Mouse (Mus musculus) hindbrain, embryonic 13.5 days (tissue): ENCODE data around the gene Rlbp1. TPM values are rescaled to one million over a fixed set of nuclear protein-coding genes. Genes with fewer than 3 reads are reported as not detected.

Experiments used
- ATAC-seq: fragments of 200-750 bp; cut with Nextera tagmentation; 2 replicates; pipeline ENCODE4 v1.8.0; 2017; ENCODE audit warnings: moderate TSS enrichment; ENCODE audit not compliant: low FRiP score
- H3K27ac ChIP-seq: fragments of 300-500 bp; sonication (generic); 2 replicates; pipeline ENCODE4 v1.5.1; 2015; ENCODE audit warnings: inconsistent platforms, mild to moderate bottlenecking, moderate library complexity
- H3K27me3 ChIP-seq: fragments of 300-500 bp; sonication (generic); 2 replicates; pipeline ENCODE4 v1.6.1; 2015; ENCODE audit warnings: mild to moderate bottlenecking, inconsistent platforms
- H3K36me3 ChIP-seq: fragments of 300-500 bp; sonication (generic); 2 replicates; pipeline ENCODE4 v1.6.1; 2015; ENCODE audit warnings: mild to moderate bottlenecking, inconsistent platforms
- H3K4me1 ChIP-seq: fragments of 300-500 bp; sonication (generic); replicated peaks from 2 replicates; pipeline ENCODE4 v1.6.1; 2015; ENCODE audit warnings: inconsistent platforms
- H3K4me2 ChIP-seq: fragments of 300-500 bp; sonication (generic); 2 replicates; pipeline ENCODE4 v1.6.1; 2015; ENCODE audit warnings: inconsistent platforms, mild to moderate bottlenecking, moderate library complexity
- H3K4me3 ChIP-seq: fragments of 300-500 bp; sonication (generic); 2 replicates; pipeline ENCODE4 v1.5.1; 2015; ENCODE audit warnings: mild to moderate bottlenecking, inconsistent platforms
- H3K9ac ChIP-seq: fragments of 300-500 bp; sonication (generic); 2 replicates; pipeline ENCODE4 v1.6.1; 2015; ENCODE audit warnings: mild to moderate bottlenecking, inconsistent platforms
- H3K9me3 ChIP-seq: fragments of 300-500 bp; sonication (generic); 2 replicates; pipeline ENCODE4 v1.6.1; 2016; ENCODE audit warnings: inconsistent platforms
- WGBS: fragments of 180-500 bp; shearing (Covaris S2); methylation state at CpG from one replicate; pipeline ENCODE4 v1.1.7; 2015; 5-methylcytosine and 5-hydroxymethylcytosine counted together
- polyA plus RNA-seq: library from polyadenylated mRNA; unstranded; fragments of >200 nt; fragmentation: Nextera tagmentation; extraction: Ambion mirVana; gene quantifications from 2 replicates; pipeline ENCODE4 v1.2.1, GENCODE M21; 2015

The Rlbp1 gene
- polyA plus RNA-seq, 1 experiment from 2014 or later, result 21.9 TPM

DNA sequence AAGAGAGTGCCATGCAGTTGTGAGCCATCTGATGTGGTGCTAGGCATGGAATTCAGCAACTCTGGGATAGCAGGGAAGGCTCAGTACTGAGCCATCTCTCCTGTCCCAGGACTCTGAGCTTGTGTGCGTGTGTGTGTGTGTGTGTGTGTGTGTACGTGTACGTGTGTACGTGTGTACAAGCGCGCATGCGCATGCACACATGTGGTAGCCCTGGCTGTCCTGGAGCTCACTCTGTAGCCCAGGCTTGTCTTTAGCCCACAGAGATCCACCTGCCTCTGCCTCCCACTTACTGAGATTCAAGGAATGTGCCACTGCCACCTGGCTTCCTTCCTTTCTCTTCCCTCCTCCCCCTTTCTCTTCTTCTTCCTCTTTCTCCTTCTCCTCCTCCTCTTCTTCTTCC, 7.1 kb upstream of the Rlbp1 start:
- no peak for ATAC-seq
- Histone ChIP-seq H3K27ac (no peak overlapping the region), H3K4me1 (peaks cover 12% of the 10 kb centered on the region), H3K4me2 (no peak overlapping the region), H3K27me3 (no peaks in the 10 kb centered on the region), H3K9me3 (no peaks in the 10 kb centered on the region), H3K4me3 (no peak overlapping the region), H3K36me3 (no peaks in the 10 kb centered on the region), H3K9ac (no peak overlapping the region)
- WGBS, result 99% methylated on average over 7 of the region's 7 CpGs

DNA sequence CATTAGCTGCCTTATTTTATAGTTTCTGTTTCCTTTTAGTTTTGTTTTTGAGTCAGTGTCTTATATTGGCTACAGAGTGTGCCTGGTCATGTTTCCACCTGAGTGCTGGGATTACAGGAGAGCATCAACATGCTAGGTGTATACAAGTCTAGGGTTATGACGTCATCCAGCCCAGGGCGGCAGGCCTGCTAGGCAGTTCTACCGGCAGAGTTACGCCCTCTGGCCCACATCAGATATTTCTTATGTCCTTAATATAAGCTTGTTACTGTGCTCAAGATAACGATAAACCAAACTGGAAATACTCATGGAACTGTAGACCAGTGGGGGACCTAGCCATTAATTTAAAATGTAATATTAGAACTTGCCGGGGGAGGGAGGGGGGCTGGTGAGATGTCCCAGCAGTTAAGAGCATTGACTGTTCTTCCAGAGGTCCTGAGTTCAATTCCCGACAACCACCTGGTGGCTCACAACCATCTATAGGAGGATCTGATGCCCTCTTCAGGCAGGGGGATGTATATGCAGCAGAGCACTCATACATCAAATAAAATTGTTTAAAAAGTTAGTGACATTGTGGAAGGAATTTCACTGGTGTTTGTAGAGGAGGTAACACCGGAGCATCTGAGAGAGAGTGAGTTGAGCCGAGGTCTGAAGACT, 6.1 kb upstream of the Rlbp1 start:
- H3K9me3 ChIP-seq, result no peaks in the 10 kb centered on the region
- peak overlapping the region; percentile 88 for H3K4me2 ChIP-seq
- peak overlapping the region; percentile 49 for H3K4me3 ChIP-seq
- ATAC-seq, result peak; percentile 33; the same call in 1 of the 2 replicates
- H3K4me1 ChIP-seq, result peaks cover 16% of the 10 kb centered on the region
- no peaks in the 10 kb centered on the region for H3K27me3 ChIP-seq
- H3K9ac ChIP-seq, result no peak overlapping the region
- no peaks in the 10 kb centered on the region for H3K36me3 ChIP-seq
- H3K27ac ChIP-seq, result no peak overlapping the region
- 64% methylated on average over 9 of the region's 9 CpGs for WGBS

DNA sequence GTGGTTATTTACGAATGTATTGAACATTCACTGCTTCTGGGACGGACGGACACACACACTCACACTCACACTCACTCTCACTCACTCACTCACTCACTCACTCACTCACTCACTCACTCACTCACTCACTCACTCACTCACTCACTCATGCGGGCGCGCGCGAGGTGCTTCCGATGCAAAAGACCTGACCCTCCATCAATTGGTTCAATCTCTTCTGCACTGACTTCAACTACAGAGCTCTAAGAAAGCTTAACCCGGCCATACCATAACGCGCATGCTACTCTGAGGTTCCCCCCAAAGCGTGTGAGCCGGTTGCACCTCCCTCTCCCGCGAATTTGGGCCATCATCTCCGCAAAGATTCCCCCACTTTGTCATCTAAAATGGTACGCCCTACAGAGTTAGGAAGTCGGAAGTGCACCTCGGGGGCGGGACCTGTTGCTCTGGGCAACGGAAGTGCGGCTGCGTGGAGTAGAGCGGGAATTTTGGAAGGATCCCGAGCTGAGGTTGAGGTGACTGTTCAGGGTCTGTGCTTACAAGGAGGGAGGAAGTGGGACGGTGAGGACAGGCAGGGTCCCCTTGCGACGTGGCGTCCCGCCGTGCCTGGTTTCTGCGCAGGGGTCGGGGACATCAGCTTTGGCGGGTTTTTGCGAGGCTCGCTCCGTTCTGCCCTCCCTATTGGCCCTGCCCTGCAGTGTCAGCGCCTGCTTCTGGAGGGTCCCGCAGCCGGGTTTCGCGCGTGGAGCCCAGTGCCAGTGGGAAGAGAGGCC, 5.2 kb upstream of the Rlbp1 start, which contains the start of gene Fanci:
TSS of gene Fanci (plus strand) at position 47 of the 767 bp plus-strand sequence.
- Histone ChIP-seq H3K27ac (peak within 1 kb of the TSS; percentile 77), H3K9me3 (no peaks in the 10 kb centered on the region), H3K4me3 (peak within 1 kb of the TSS; percentile 49), H3K27me3 (no peaks in the 10 kb centered on the region), H3K9ac (peak within 1 kb of the TSS; percentile 65), H3K4me2 (peak within 1 kb of the TSS; percentile 88), H3K4me1 (peaks cover 16% of the 10 kb centered on the region), H3K36me3 (no peaks in the 10 kb centered on the region)
- under 1% methylated on average over 44 of the region's 44 CpGs for WGBS
- ATAC-seq, result peak; percentile 88

DNA sequence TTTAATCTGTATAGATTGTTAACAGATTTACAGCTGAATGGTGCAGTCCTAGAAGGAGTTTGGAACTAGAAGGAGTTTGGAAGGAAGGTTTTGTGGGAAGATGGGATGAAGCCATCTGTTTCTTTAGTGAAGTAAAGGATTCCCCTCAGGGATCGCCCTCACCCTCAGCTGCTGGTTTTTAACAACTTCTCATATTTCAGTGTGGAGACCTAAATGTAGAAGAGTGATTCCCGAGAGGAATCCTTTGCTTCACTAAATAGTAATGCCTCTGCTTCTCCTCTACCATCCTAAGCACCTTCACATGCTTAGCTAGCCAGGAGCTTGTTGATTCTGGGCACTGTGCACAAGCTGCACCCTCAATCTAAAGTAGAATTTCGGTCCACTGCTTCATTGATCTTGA, 4.6 kb upstream of the Rlbp1 start:
- Histone ChIP-seq H3K9ac (peak overlapping the region; percentile 65), H3K27ac (peak overlapping the region; percentile 77), H3K27me3 (no peaks in the 10 kb centered on the region), H3K4me1 (peaks cover 16% of the 10 kb centered on the region), H3K36me3 (no peaks in the 10 kb centered on the region), H3K4me2 (peak overlapping the region; percentile 88), H3K4me3 (peak overlapping the region; percentile 49), H3K9me3 (no peaks in the 10 kb centered on the region)
- 24% methylated on average over 3 of the region's 3 CpGs for WGBS
- ATAC-seq, result 0 out of 2 replicates have a peak, but pooled peaks have one; percentile 8

DNA sequence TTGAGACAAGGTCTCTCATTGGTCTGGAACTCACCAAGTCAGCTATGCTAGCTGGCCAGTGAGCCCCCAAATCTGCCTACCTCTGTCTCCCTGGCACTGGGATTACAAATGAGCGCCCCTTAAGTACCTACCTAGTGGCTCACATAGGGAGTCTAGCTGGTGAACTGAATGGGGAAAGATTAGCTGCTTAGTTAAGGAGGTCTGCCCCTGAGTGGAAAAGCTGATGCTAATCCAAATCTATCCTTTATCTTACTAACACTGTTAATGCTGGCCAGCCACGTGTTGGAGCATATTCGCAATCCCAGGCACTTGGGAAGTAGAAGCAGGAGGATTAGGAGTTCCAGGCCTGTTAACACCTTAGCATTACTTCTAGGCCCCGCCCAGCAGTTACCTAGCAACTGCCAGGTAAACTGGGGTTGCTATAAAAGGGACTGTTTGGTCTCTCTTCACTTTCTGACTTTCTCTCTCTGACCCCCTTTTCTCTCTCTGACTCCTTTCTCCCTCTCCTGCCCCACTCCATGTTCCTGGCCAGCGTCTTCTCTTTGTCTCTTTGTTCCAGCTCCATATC, 3.4 kb upstream of the Rlbp1 start:
- H3K9ac ChIP-seq, result no peak overlapping the region
- H3K27ac ChIP-seq, result no peak overlapping the region
- no peaks in the 10 kb centered on the region for H3K36me3 ChIP-seq
- H3K4me1 ChIP-seq, result peaks cover 16% of the 10 kb centered on the region
- H3K4me2 ChIP-seq, result no peak overlapping the region
- no peak overlapping the region for H3K4me3 ChIP-seq
- ATAC-seq, result no peak
- H3K27me3 ChIP-seq, result no peaks in the 10 kb centered on the region
- H3K9me3 ChIP-seq, result no peaks in the 10 kb centered on the region
- 67% methylated on average over 5 of the region's 5 CpGs for WGBS

DNA sequence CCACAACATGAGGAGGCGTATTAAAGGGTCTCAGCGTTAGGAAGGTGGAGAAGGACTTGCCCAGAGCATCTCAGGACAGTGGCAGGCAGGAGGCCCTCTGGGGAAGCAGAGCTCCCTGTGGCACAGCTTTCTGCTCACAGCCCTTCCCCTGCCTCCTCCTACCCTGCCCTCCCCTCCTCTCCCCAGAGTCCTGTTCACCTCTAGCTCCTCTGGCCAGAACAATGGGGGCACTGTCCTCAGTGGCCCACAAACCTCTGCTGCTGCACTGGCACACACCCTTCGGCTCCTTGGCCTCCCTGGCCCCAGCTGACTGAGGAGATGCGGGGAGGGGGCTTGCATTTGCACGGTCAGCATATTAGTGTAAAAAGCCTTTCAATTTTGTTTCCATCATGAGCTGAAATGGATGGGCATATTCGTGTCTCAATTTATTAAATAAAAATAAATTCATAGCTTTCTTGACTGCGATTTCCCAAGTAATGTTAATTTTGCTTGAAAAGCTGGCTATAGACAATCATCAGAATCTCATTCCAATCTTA, 1.9 kb upstream of the Rlbp1 start:
- Histone ChIP-seq H3K27me3 (no peaks in the 10 kb centered on the region), H3K36me3 (no peaks in the 10 kb centered on the region), H3K4me1 (peaks cover 16% of the 10 kb centered on the region), H3K4me3 (no peak overlapping the region), H3K9me3 (no peaks in the 10 kb centered on the region), H3K27ac (no peak overlapping the region), H3K4me2 (no peak overlapping the region), H3K9ac (no peak overlapping the region)
- no peak; the same call in 1 of the 2 replicates for ATAC-seq
- WGBS, result 58% methylated on average over 7 of the region's 7 CpGs

DNA sequence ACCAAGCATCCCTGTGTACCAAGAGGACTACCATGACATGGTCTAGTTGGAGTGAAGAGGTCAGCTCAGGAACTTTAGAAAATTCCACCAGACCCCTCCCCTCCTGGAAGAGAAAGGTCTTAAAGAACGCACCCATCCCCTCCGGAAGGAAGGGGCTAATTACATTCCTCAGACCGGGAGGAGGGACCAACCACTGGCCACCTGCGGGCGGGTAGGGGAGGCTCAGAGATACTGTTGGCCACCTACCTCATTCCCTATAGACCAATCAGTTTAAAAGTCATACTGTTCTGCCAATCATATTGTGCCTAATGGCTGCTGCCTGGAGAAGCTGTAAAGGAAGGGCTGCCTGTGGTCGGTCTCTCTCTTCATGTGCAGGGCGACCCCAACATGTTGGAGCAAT, 1.1 kb upstream of the Rlbp1 start:
- no peak overlapping the region for H3K4me3 ChIP-seq
- H3K4me2 ChIP-seq, result no peak overlapping the region
- 64% methylated on average over 7 of the region's 7 CpGs for WGBS
- H3K4me1 ChIP-seq, result peaks cover 16% of the 10 kb centered on the region
- no peak overlapping the region for H3K9ac ChIP-seq
- no peak for ATAC-seq
- H3K27me3 ChIP-seq, result no peaks in the 10 kb centered on the region
- H3K27ac ChIP-seq, result no peak overlapping the region
- H3K36me3 ChIP-seq, result no peaks in the 10 kb centered on the region
- H3K9me3 ChIP-seq, result no peaks in the 10 kb centered on the region

DNA sequence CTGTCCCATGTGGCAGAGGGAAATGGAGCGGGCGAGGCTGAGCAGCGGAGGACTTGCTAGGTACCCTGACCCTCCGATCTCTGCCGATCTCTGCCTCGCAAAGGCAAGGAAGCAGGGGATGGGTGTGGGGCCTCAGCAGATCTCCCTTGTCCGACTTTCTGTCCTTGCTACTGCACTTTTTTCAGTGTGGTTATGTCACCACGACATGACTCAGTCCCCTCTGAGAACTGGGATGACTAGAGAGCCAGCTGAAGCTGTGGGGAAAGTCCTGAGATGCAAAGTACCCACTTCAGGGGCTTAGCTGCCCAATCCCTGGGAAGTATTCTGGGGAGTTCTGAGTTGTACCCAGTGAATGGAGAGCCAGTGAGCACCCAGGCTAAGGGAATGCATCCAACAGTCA, 292 bp upstream of the Rlbp1 start:
- Histone ChIP-seq H3K4me1 (peaks cover 9% of the 10 kb centered on the region), H3K36me3 (no peaks in the 10 kb centered on the region), H3K27me3 (no peaks in the 10 kb centered on the region), H3K4me3 (no peak overlapping the region), H3K4me2 (no peak overlapping the region), H3K27ac (peak overlapping the region; percentile 66), H3K9me3 (no peaks in the 10 kb centered on the region), H3K9ac (no peak overlapping the region)
- WGBS, result 74% methylated on average over 8 of the region's 8 CpGs
- ATAC-seq, result no peak; the same call in 1 of the 2 replicates

DNA sequence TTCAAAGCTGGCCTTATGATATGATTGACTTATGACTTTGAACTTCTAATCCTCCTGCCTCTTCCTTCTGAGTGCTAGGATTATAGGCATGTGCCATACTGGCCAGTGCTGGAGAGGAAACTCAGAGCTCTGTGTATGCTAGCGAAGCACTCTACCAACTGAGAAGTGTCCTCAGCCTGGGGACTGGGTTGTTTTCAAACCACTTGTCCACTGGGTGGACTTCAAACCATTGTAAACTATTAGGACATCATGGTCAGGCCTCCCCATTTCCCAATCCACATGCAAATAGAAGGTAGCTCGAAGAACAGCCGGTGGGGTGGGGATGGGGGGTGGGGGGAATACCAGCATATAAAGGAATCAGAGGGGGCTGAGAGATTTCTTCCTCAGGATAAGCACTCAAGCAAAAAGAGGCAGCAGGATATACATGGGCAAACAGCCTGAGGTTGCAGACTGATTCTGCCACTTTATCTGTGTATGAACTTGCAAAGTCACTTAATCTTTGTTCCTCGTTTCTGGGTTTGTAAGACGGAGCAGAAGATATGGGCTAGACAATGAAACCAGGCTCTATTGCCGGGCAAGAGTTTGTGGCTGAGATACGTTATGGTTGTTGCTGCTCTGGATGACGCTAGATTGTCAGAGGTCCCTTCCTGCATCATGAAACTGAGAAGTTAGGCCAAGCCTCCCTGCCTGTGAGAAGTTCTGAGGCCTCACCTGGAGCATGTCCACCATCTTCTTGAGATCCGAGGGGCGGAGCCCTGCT, 10.2 kb downstream of the Rlbp1 start:
- H3K9me3 ChIP-seq, result no peaks in the 10 kb centered on the region
- no peak overlapping the region for H3K27ac ChIP-seq
- WGBS, result 92% methylated on average over 10 of the region's 10 CpGs
- H3K27me3 ChIP-seq, result no peaks in the 10 kb centered on the region
- H3K4me1 ChIP-seq, result no peaks in the 10 kb centered on the region
- no peak overlapping the region for H3K4me3 ChIP-seq
- H3K36me3 ChIP-seq, result no peaks in the 10 kb centered on the region
- no peak for ATAC-seq
- H3K9ac ChIP-seq, result no peak overlapping the region
- H3K4me2 ChIP-seq, result no peak overlapping the region

DNA sequence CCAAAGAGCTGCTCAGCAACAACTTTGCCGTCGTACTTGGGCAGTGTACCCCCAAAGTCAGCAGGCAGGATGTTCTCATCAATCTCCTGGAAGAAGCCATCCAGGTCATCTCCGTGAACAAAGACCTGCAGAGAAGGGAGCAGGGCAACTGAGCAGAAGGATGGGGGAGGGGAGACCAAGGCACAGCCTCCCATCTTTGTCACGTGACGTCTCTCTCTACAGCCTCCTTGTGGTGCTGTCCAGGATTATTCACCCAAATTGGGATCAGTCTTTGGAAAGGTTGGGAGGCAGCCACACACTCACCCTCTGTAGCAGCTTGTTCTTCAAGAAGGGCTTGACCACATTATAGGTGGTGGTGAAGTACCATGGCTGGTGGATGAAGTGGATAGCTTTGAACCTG, 11.3 kb downstream of the Rlbp1 start:
- Histone ChIP-seq H3K27ac (no peak overlapping the region), H3K36me3 (no peaks in the 10 kb centered on the region), H3K4me1 (no peaks in the 10 kb centered on the region), H3K27me3 (no peaks in the 10 kb centered on the region), H3K4me2 (no peak overlapping the region), H3K9ac (no peak overlapping the region), H3K9me3 (no peaks in the 10 kb centered on the region), H3K4me3 (no peak overlapping the region)
- ATAC-seq, result no peak
- WGBS, result 69% methylated on average over 5 of the region's 5 CpGs

DNA sequence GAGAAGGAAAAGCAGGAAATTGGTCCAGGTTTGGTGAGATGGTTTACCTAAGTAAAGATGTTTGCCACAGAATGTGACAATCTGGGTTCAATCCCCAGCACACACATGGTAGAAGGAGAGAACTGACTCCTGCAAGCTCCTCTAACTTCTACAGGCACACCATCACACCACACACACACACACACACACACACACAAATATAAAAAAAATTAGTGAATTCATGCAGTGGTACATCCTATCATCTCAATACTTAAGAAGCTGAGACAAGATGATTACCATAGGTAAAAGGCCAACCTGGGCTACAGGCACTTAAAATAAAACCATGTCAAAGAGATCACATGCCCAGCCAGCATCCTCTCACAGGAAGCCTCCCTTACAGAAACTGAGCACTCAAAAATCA, 12.8 kb downstream of the Rlbp1 start:
- Histone ChIP-seq H3K27ac (no peak overlapping the region), H3K27me3 (no peaks in the 10 kb centered on the region), H3K36me3 (no peaks in the 10 kb centered on the region), H3K9ac (no peak overlapping the region), H3K4me2 (no peak overlapping the region), H3K4me1 (no peaks in the 10 kb centered on the region), H3K4me3 (no peak overlapping the region), H3K9me3 (no peaks in the 10 kb centered on the region)
- ATAC-seq, result no peak
